Mouse (Mus musculus) hematopoietic stem cell, adult 5-6 weeks (primary cell): ENCODE data around the gene Gm16506. TPM values are rescaled to one million over a fixed set of nuclear protein-coding genes. Genes with fewer than 3 reads are reported as not detected.
"Not testable (repeated sequence)": the region's sequence is repeated elsewhere in the genome, so short reads cannot be mapped to it uniquely, and the experiment has no call there.

Source experiments
- ATAC-seq, 2 experiments: fragments of 125-278 bp in 1 of 2; replicated peaks in 1 of 2; 2 replicates each; pipeline ENCODE4 v1.8.0; 2016 to 2017; ENCODE audit warnings: inconsistent platforms in 2 of 2, mild to moderate bottlenecking in 2 of 2, moderate number of reproducible peaks in 2 of 2, low read depth in 1 of 2, moderate TSS enrichment in 1 of 2; ENCODE audit not compliant: low FRiP score in 2 of 2, poor library complexity in 2 of 2, severe bottlenecking in 2 of 2, insufficient read depth in 1 of 2, low TSS enrichment in 1 of 2
- total RNA-seq: library from RNA; stranded (forward); fragments of 172-1452, 232-1000 nt; gene quantifications from 2 replicates; pipeline ENCODE4 v1.2.3, GENCODE M21; 2017

Gm16506 gene
- total RNA-seq, result not detected in 2 replicates

DNA sequence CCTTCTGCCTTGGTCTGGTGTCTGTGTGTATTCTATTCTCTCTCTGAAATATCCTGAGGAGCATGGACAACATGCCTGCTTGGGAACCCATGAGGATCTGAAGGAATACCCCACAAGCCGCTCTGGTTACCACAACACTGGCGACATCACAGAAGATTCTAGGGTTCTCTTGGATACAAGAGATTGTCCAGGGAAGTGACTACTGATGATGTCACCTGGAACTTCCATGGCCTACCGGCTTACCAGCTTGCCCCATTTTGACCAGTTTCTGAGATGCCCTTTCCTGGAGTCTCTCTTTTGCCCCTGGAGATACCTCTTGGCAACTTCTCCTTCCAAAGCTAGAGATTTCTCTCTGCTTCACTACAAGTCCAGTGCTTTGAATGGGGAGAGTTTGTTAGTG is at the start of gene Gm16506:
Gm16506 (minus strand) TSS at position 101 of the 400 bp plus-strand sequence.
- not testable (repeated sequence) for ATAC-seq

DNA sequence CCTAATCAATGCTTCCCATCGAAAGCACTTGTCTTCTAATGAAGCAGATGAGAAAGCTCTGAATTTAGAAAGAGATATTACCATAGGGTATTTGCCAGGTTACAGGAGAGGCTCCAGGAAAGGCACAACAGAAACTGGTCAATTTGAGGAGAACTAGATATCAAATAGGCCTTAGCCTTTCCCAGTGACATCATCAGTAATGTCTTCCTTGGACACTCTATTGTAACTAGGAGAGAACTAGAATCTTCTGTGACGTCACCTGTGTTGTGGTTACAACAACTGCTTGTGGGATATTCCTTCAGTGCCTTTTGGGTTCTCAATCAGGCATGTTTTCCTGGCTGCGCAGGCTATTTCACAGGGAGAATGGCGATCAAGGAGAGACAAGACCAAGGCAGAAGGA is 20.3 kb upstream of the Gm16506 start, which contains the start of gene Gm6526:
Gm6526 (plus strand) TSS at position 301 of the 400 bp plus-strand sequence.
- not testable (repeated sequence) for ATAC-seq

DNA sequence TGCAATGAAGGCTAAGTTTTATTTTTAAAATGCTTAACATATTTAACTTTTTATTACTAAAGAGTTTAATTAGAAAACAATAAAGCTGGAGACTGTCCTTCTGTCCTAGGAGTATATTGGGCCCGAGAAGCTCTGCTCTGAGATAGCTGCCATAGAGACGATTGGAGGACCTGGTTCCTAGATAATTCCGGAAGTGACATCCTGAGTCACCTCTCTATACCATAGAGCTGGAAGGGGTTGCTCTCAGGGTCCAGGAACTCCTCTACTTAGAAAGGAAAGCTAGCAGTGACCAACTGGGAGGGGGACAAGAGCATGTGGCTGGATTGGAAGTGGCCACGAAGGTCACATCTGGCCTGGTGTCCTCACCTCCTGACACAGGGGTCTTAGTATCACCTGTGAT is 29.7 kb downstream of the Gm16506 start, which contains the start of gene Gm7324:
Gm7324 (plus strand) TSS at position 208 of the 400 bp plus-strand sequence.
- not testable (repeated sequence) for ATAC-seq

DNA sequence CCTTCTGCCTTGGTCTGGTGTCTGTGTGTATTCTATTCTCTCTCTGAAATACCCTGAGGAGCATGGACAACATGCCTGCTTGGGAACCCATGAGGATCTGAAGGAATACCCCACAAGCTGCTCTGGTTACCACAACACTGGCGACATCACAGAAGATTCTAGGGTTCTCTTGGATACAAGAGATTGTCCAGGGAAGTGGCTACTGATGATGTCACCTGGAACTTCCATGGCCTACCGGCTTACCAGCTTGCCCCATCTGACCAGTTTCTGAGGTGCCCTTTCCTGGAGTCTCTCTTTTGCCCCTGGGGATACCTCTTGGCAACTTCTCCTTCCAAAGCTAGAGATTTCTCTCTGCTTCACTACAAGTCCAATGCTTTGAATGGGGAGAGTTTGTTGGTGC is 50.2 kb downstream of the Gm16506 start, which contains the start of gene Gm8165:
Gm8165 (minus strand) TSS at position 101 of the 400 bp plus-strand sequence.
- ATAC-seq, result not testable (repeated sequence)

Other genes with a start within 250 kb of the Gm16506 start
- not detected in 2 replicates for gene Gm5799, start 183.9 kb downstream of the Gm16506 start, total RNA-seq
- gene Gm17654, start 148.3 kb downstream of the Gm16506 start, total RNA-seq, result not detected in 2 replicates
- gene Gm10375, start 119.5 kb downstream of the Gm16506 start, total RNA-seq, result not detected in 2 replicates
- gene Gm8165, start 50.3 kb downstream of the Gm16506 start, total RNA-seq, result not detected in 2 replicates
- 1.0 and 7.3 TPM in 2 replicates for gene Gm7324, start 29.7 kb downstream of the Gm16506 start, total RNA-seq
- gene Gm6526, start 20.4 kb upstream of the Gm16506 start, total RNA-seq, result not detected in 2 replicates
- gene Gm8180, start 57.3 kb upstream of the Gm16506 start, total RNA-seq, result not detected in 2 replicates
- 0.89 and 26.4 TPM in 2 replicates for gene Ear1, start 148.0 kb upstream of the Gm16506 start, total RNA-seq
- not detected in 2 replicates for gene Ear10, start 196.1 kb upstream of the Gm16506 start, total RNA-seq
- gene Gm8113, start 197.9 kb upstream of the Gm16506 start, total RNA-seq, result 7.8 and 17.5 TPM in 2 replicates
- gene Ang5, start 229.6 kb upstream of the Gm16506 start, total RNA-seq, result not detected in 2 replicates